Mouse (Mus musculus) C2C12 (cell line): ENCODE results near the gene Nmt1. TPM values are rescaled to one million over a fixed set of nuclear protein-coding genes. Genes with fewer than 3 reads are reported as not detected.
A peak's percentile ranks its signal among the peaks of the same experiment; 100 is the strongest.

Source experiments
- H3K27me3 ChIP-seq: one replicate; pipeline ENCODE4 v1.6.1; 2011; ENCODE audit not compliant: control insufficient read depth, insufficient read depth, insufficient read length
- H3K36me3 ChIP-seq: one replicate; pipeline ENCODE4 v1.6.1; 2011; ENCODE audit not compliant: control insufficient read depth, insufficient read depth
- H3K4me3 ChIP-seq: one replicate; pipeline ENCODE4 v1.5.1; 2011; ENCODE audit warnings: mild to moderate bottlenecking, control low read depth; ENCODE audit not compliant: poor library complexity, insufficient read depth, severe bottlenecking
- H3K79me2 ChIP-seq: one replicate; pipeline ENCODE4 v1.6.1; 2011; ENCODE audit not compliant: control insufficient read depth, insufficient read depth
- H3K79me3 ChIP-seq: one replicate; pipeline ENCODE4 v1.6.1; 2011; ENCODE audit warnings: low read depth, control low read depth
- H3ac ChIP-seq: one replicate; pipeline ENCODE3; 2011; ENCODE audit warnings: low read depth; ENCODE audit not compliant: control insufficient read depth, insufficient read length
- CEBPB ChIP-seq: IDR thresholded peaks from one replicate; pipeline ENCODE4 v1.6.1; 2011; ENCODE audit warnings: low read depth, mild to moderate bottlenecking, control low read depth, moderate library complexity
- CTCF ChIP-seq: IDR thresholded peaks from one replicate; pipeline ENCODE4 v1.5.1; 2011; ENCODE audit not compliant: control insufficient read depth, insufficient read depth, insufficient read length
- FOSL1 ChIP-seq: IDR thresholded peaks from one replicate; pipeline ENCODE4 v1.8.0; 2011; ENCODE audit warnings: mild to moderate bottlenecking, low read length; ENCODE audit not compliant: poor library complexity, insufficient read depth, severe bottlenecking
- MAX ChIP-seq: IDR thresholded peaks from one replicate; pipeline ENCODE4 v1.6.1; 2011; ENCODE audit warnings: mild to moderate bottlenecking, control low read depth
- MYOD1 ChIP-seq: IDR thresholded peaks from one replicate; pipeline ENCODE4 v1.6.1; 2011; ENCODE audit warnings: low read depth; ENCODE audit not compliant: control insufficient read depth, insufficient read length
- MYOG ChIP-seq: IDR thresholded peaks from one replicate; pipeline ENCODE4 v1.6.1; 2011; ENCODE audit not compliant: control insufficient read depth, insufficient read length; ENCODE audit errors: extremely low read depth
- USF1 ChIP-seq: IDR thresholded peaks from one replicate; pipeline ENCODE4 v1.6.1; 2011; ENCODE audit warnings: low read depth, mild to moderate bottlenecking, control low read depth, moderate library complexity
- polyA plus RNA-seq: library from polyadenylated mRNA; unstranded; fragments of >200 nt; fragmentation: generic; extraction: Trizol; gene quantifications from one replicate; pipeline ENCODE4 v1.2.1, GENCODE M21; 2012; ENCODE audit warnings: missing spikeins

The Nmt1 gene
- polyA plus RNA-seq, 1 experiment = 64.9 TPM

GRCm38 (mm10) chr11:103053191-103054076 lies 25.4 kb downstream of the Nmt1 start:
- Histone ChIP-seq H3K27me3 (no peaks in the 10 kb centered on the region), H3ac (no peak overlapping the region), H3K4me3 (no peak overlapping the region), H3K79me3 (peaks cover 12% of the 10 kb centered on the region), H3K36me3 (peaks cover 81% of the 10 kb centered on the region), H3K79me2 (peaks cover 42% of the 10 kb centered on the region)
- no peak for TF ChIP-seq MYOD1
- no peak for TF ChIP-seq MAX
- no peak for TF ChIP-seq CEBPB
- no peak for TF ChIP-seq MYOG
- no peak for TF ChIP-seq CTCF
- TF ChIP-seq FOSL1 = no peak
- peak; percentile 54 for TF ChIP-seq USF1

GRCm38 (mm10) chr11:103054798-103055197 lies 26.8 kb downstream of the Nmt1 start:
- TF ChIP-seq MYOG (no peak), MYOD1 (no peak), MAX (no peak), CTCF (peak; percentile 22), CEBPB (no peak), USF1 (no peak)
- Histone ChIP-seq H3K27me3 (no peaks in the 10 kb centered on the region), H3K36me3 (peaks cover 88% of the 10 kb centered on the region)

GRCm38 (mm10) chr11:103056636-103057035 lies 28.6 kb downstream of the Nmt1 start:
- Histone ChIP-seq H3K4me3 (no peak overlapping the region), H3K36me3 (peaks cover 97% of the 10 kb centered on the region), H3ac (no peak overlapping the region), H3K79me2 (peaks cover 41% of the 10 kb centered on the region), H3K79me3 (peaks cover 12% of the 10 kb centered on the region), H3K27me3 (no peaks in the 10 kb centered on the region)
- TF ChIP-seq MAX = no peak
- no peak for TF ChIP-seq CEBPB
- no peak for TF ChIP-seq FOSL1
- no peak for TF ChIP-seq USF1
- no peak for TF ChIP-seq MYOG
- no peak for TF ChIP-seq CTCF
- no peak for TF ChIP-seq MYOD1

More at GRCm38 (mm10) chr11:103054798-103055197, 26.8 kb downstream of the Nmt1 start:
- no peak overlapping the region for H3ac ChIP-seq
- peaks cover 42% of the 10 kb centered on the region for H3K79me2 ChIP-seq
- no peak overlapping the region for H3K4me3 ChIP-seq
- H3K79me3 ChIP-seq = peaks cover 12% of the 10 kb centered on the region

DNA sequence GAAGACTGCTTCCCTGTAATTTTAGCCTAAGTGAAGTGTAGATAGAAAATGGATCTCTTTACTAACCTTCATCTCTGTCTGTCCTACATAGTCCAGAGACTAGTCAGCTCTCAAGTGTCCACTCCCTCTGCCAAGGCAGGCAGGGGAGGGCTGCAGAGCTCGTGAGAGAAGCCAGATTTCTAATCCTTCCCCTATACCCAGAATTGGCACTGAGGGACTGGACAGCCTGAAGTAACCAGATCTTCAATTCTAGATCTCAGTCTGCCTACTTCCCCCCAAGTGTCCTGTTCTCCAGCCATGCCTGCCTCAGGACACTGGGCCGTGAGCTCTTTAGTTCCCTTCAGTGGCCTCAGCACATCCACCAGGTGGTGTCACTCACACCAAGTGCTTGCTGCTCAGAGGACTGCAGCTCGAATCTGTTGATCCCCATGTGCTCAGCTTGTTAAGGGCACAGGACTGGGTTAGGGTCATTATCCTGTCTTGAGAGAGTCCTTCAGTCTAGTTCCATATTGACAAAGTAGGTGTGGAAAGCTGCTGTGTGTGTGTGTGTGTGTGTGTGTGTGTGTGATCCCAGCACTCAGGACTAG lies 30.6 kb downstream of the Nmt1 start:
- H3K36me3 ChIP-seq = peaks cover 94% of the 10 kb centered on the region
- peaks cover 4% of the 10 kb centered on the region for H3K79me3 ChIP-seq
- no peak overlapping the region for H3ac ChIP-seq
- TF ChIP-seq MAX (no peak), MYOG (no peak), MYOD1 (no peak), USF1 (no peak), CTCF (no peak), CEBPB (no peak), FOSL1 (no peak)
- H3K27me3 ChIP-seq = no peaks in the 10 kb centered on the region
- peaks cover 21% of the 10 kb centered on the region for H3K79me2 ChIP-seq
- no peak overlapping the region for H3K4me3 ChIP-seq

DNA sequence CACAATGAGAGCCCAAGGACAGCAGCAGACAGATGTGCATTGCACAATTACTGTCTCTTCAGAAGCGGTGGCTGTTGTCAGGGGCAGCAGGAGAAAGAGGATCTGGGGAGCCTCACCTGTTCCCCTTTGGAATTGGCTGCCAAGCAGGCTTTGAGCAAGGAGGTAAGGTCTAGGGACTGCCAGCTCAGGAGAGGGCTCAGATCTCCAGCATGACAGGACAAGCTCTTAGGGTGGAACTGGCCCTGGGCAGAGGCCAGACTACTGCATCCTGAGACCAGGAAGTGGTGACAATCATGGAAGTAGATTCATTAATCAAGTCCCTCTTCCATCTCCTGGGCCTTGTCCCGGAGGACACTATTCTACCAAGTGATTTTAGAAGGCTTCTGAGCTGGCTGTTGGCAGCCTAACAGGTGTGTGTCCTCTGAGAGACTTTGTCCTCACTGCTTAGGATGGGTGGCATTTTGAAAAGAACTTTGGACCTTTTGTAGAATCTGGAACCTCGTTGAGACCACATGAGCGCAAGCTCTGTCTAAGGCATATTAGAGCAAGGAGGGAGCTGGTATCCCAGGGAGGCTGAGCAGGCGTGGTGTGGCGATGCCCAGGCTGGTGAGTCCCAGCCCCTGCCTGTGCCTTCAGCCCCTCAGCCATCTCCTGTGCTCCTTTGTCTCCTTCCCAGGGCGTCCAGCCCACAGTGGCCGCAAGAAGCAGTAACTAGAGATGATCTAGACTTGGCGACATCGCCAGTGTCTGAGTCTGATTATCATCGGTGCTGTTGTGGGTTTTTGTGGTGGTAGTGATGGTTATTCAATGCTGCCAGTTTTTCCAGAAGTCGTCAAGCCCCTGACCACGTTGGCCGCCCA lies 38.4 kb downstream of the Nmt1 start:
- no peaks in the 10 kb centered on the region for H3K79me2 ChIP-seq
- peaks cover 93% of the 10 kb centered on the region for H3K36me3 ChIP-seq

More for the DNA sequence above, 38.4 kb downstream of the Nmt1 start:
- no peak for TF ChIP-seq MYOG
- no peak for TF ChIP-seq USF1
- TF ChIP-seq CEBPB = peak; percentile 33
- TF ChIP-seq MAX = no peak
- H3K79me3 ChIP-seq = no peaks in the 10 kb centered on the region
- H3K27me3 ChIP-seq = no peaks in the 10 kb centered on the region
- H3K4me3 ChIP-seq = no peak overlapping the region
- no peak overlapping the region for H3ac ChIP-seq
